In the genomic region with DNA sequence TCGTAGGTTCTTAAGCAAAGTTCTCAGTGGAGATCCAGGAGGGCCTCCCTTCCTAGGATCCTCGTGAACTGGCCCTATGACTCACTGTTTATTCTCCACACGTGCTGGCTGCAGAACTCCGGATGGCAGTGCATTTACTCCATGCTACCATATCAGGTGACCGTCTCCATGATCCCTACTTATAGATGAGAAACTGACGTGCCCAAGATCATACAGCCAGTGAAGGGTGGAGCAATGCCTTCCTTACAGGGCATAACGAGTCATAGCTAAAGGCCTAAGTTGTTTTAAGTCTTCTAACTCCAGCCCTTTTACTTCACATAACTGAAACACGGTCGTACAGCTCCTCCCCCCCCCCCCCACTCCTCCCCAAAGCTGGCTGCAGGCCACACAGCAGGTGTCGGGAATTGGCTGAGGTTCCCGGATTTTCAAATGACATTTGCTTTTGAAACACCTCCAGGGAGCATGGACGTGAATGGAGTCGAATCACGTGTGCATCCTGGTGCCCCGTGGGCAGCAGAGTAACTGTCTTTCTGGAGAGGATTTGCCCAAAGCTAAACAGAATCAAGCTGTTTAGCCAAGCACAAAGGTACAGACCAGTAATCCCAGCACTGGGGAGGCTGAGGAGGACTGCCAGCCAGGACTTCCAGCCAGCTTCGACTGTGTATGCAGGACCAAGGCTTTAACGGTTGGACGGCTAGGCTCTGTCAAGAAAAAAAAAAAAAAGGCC, we compare ENCODE assay signal across 11 mouse cellular contexts. TPM values are rescaled to one million over a fixed set of nuclear protein-coding genes. Genes with fewer than 3 reads are reported as not detected.
DNase-seq lines count a peak whose midpoint lies in the region; ATAC-seq lines count a peak whose summit lies in the region.
"Had no signal": no experiment of that assay in that cellular context is flagged by ENCODE, and none has a peak within 500 bp of the region (broad histone marks: within the 10 kb centered on the region; RNA-seq: fewer than 3 reads in every experiment).

No protein-coding gene starts in this region.

- no peaks in the 10 kb centered on the region for H3K27me3 ChIP-seq in forebrain, embryonic 11.5 days (ENCODE audit: control insufficient read depth, insufficient read depth, low read length)
- H3K27me3 ChIP-seq in forebrain, embryonic 10.5 days (ENCODE audit: poor library complexity, severe bottlenecking) = peaks cover 7% of the 10 kb centered on the region; the same call in 1 of the 2 replicates
- H3K27me3 ChIP-seq in intestine, embryonic 16.5 days (replicated peaks; ENCODE audit: control insufficient read depth, insufficient read depth, low read length) = peaks cover 3% of the 10 kb centered on the region; the same call in 1 of the 2 replicates

- ATAC-seq in forebrain, embryonic 11.5 days (replicated peaks; ENCODE audit: low FRiP score) = peak; percentile 36; the same call in 1 of the 2 replicates
- peak; percentile 81 for ATAC-seq in intestine, embryonic 16.5 days

- H3K9ac ChIP-seq in forebrain, embryonic 11.5 days (ENCODE audit: low read length) = no peak overlapping the region
- no peak overlapping the region for H3K9ac ChIP-seq in intestine, embryonic 16.5 days (ENCODE audit: low read depth, low read length)
- H3K9ac ChIP-seq: limb, embryonic 13.5 days had no signal

- no peak overlapping the region for H3K4me3 ChIP-seq in forebrain, embryonic 11.5 days (ENCODE audit: low read depth, low read length)
- no peak overlapping the region for H3K4me3 ChIP-seq in forebrain, embryonic 10.5 days
- no peak overlapping the region for H3K4me3 ChIP-seq in intestine, embryonic 16.5 days (ENCODE audit: low read length)
- H3K4me3 ChIP-seq: limb, embryonic 13.5 days had no signal

- no peak overlapping the region for H3K4me2 ChIP-seq in forebrain, embryonic 11.5 days (ENCODE audit: low read depth, low read length, severe bottlenecking)
- no peak overlapping the region for H3K4me2 ChIP-seq in intestine, embryonic 16.5 days (ENCODE audit: low read depth, low read length)
- H3K4me2 ChIP-seq: limb, embryonic 13.5 days had no signal

- H3K9me3 ChIP-seq in forebrain, embryonic 11.5 days (ENCODE audit: control insufficient read depth, low read length) = no peaks in the 10 kb centered on the region
- H3K9me3 ChIP-seq in forebrain, embryonic 10.5 days = no peaks in the 10 kb centered on the region
- no peaks in the 10 kb centered on the region for H3K9me3 ChIP-seq in intestine, embryonic 16.5 days (ENCODE audit: control insufficient read depth, low read length)
- H3K9me3 ChIP-seq: limb, embryonic 13.5 days had no signal

- no peak overlapping the region for H3K27ac ChIP-seq in forebrain, embryonic 11.5 days (ENCODE audit: low read depth, low read length)
- no peak overlapping the region for H3K27ac ChIP-seq in forebrain, embryonic 10.5 days
- no peak overlapping the region for H3K27ac ChIP-seq in intestine, embryonic 16.5 days (ENCODE audit: low read length)
- H3K27ac ChIP-seq: limb, embryonic 13.5 days; macrophage had no signal

- no peaks in the 10 kb centered on the region for H3K4me1 ChIP-seq in forebrain, embryonic 11.5 days (replicated peaks; ENCODE audit: control insufficient read depth, insufficient read depth, low read length)
- peaks cover 25% of the 10 kb centered on the region for H3K4me1 ChIP-seq in forebrain, embryonic 10.5 days
- peaks cover 3% of the 10 kb centered on the region; the same call in 1 of the 2 replicates for H3K4me1 ChIP-seq in intestine, embryonic 16.5 days (ENCODE audit: control insufficient read depth, insufficient read depth, low read length)

- H3K36me3 ChIP-seq in forebrain, embryonic 11.5 days (ENCODE audit: control insufficient read depth, insufficient read depth, low read length) = no peaks in the 10 kb centered on the region
- no peaks in the 10 kb centered on the region for H3K36me3 ChIP-seq in forebrain, embryonic 10.5 days (replicated peaks)
- H3K36me3 ChIP-seq in intestine, embryonic 16.5 days (ENCODE audit: control insufficient read depth, insufficient read depth, low read length) = no peaks in the 10 kb centered on the region
- H3K36me3 ChIP-seq: limb, embryonic 13.5 days had no signal

- 30% methylated on average over 18 of the region's 18 CpGs for WGBS in forebrain, embryonic 11.5 days
- WGBS in forebrain, embryonic 10.5 days = 38% methylated on average over 18 of the region's 18 CpGs
- 37% methylated on average over 18 of the region's 18 CpGs for WGBS in intestine, embryonic 16.5 days

- DNase-seq in forebrain, embryonic 11.5 days (ENCODE audit: low spot score) = peak; percentile 51
- DNase-seq in forebrain, embryonic 10.5 days (ENCODE audit: extremely low spot score, low spot score) = no peak
- peak; percentile 45 for DNase-seq in 3T3-L1 (ENCODE audit: low read depth, low spot score)
- peak; percentile 66 for DNase-seq in cerebellum, adult 8-10 months
- DNase-seq in frontal cortex, adult 2 months (ENCODE audit: extremely low spot score in 1 of 2, low spot score in 1 of 2) = no peak
- no peak for DNase-seq in spleen, adult 18-20 months
- no peak for DNase-seq in urinary bladder, postnatal 10 days (ENCODE audit: low spot score)
- DNase-seq: kidney, postnatal 10 days had no signal

RNA-seq across cellular contexts. Expression of a gene that starts 11.4 kb away (rescaled TPM):
- 4.4 and 4.5 TPM in 2 replicates for polyA plus RNA-seq in forebrain, embryonic 11.5 days (2014; fragmentation: Nextera tagmentation; extraction: Ambion mirVana)
- polyA plus RNA-seq in forebrain, embryonic 10.5 days (2016; fragmentation: Nextera tagmentation; extraction: Ambion mirVana) = 9.0 and 9.2 TPM in 2 replicates
- 7.9 and 11.0 TPM in 2 replicates for polyA plus RNA-seq in intestine, embryonic 16.5 days (2015; fragmentation: Nextera tagmentation; extraction: Ambion mirVana)
- 20.1 and 31.8 TPM in 2 replicates for polyA plus RNA-seq in frontal cortex, adult 2 months (2012; rRNA removed)

Comparison
In these comparisons a context has a peak if more than half of its experiments do, and no peak if none do; other contexts are left out.
1. DNase-seq: peak in forebrain, embryonic 11.5 days (single experiment), 3T3-L1 (single experiment) and cerebellum, adult 8-10 months (single experiment); none in forebrain, embryonic 10.5 days (single experiment), frontal cortex, adult 2 months (0 of 2), spleen, adult 18-20 months (0 of 2) and urinary bladder, postnatal 10 days (single experiment).